Mouse (Mus musculus) spleen, postnatal 4 days (tissue): ENCODE data around the gene Slc6a21.
"Not testable (repeated sequence)": the region's sequence is repeated elsewhere in the genome, so short reads cannot be mapped to it uniquely, and the experiment has no call there.

Source experiments
- DNase-seq, 2 experiments: peaks; one replicate each; pipeline ENCODE4 v3.0.0; 2022; ENCODE audit warnings: low spot score in 2 of 2

Slc6a21 gene

GRCm38 (mm10) chr7:45255822-45256221 lies 21.5 kb upstream of the Slc6a21 start:
- not testable (repeated sequence) for DNase-seq

GRCm38 (mm10) chr7:45257063-45257840 lies 20.1 kb upstream of the Slc6a21 start:
- DNase-seq, result no peak

GRCm38 (mm10) chr7:45259281-45259680 lies 18.0 kb upstream of the Slc6a21 start:
- no peak for DNase-seq

DNA sequence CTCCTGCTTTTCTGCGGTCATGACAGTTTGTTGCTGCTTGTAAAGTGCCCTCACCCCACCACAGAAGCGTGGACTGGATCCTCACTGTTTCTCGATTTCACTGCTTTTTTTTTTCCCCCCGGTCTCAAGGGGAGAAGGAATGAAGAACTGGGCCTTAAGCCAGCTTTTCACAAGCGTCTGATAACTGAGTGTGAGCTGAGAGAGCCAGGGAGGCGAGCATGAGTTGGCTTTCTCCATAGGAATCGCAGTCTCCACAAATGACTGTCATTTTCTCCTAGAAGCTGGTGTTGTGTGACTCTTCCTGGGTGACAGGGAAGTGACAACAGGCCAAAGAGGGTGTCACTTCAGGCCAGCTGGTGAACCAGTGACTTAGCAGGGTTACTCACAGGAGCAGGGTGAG lies 15.0 kb upstream of the Slc6a21 start:
- no peak for DNase-seq

DNA sequence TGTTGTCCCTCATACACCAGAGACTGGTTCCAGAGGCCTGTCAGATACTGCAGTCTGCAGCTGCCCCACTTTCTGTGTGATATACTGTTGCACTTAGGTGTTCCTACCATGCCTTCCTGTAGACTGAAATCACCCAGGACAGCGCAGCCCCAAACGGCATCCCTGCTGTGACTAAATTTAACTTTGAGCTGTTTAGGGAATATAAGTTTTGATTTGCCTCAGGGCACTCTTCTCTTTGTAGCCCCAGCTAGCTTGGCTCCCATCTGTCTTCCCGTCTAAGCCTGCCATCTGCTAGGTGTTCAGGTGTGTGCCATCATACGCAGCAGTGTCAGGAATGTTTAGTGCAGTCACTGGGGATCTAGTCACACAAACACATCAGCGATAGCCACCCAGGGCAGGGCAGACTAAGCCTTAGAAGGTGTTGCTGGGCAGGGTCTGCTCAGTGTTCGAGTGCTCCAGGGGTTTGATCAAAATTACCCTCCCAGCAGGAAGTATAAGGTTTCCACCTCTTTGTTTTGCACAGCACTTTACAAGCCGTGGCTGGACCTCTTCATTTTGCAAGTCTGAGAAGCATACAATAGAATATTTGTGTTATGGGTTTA lies 14.2 kb upstream of the Slc6a21 start:
- no peak for DNase-seq

- DNase-seq, result no peak
Observed at GRCm38 (mm10) chr7:45264348-45264747, 13.0 kb upstream of the Slc6a21 start.

- DNase-seq, result no peak
Observed at GRCm38 (mm10) chr7:45265518-45265917, 11.8 kb upstream of the Slc6a21 start.

DNA sequence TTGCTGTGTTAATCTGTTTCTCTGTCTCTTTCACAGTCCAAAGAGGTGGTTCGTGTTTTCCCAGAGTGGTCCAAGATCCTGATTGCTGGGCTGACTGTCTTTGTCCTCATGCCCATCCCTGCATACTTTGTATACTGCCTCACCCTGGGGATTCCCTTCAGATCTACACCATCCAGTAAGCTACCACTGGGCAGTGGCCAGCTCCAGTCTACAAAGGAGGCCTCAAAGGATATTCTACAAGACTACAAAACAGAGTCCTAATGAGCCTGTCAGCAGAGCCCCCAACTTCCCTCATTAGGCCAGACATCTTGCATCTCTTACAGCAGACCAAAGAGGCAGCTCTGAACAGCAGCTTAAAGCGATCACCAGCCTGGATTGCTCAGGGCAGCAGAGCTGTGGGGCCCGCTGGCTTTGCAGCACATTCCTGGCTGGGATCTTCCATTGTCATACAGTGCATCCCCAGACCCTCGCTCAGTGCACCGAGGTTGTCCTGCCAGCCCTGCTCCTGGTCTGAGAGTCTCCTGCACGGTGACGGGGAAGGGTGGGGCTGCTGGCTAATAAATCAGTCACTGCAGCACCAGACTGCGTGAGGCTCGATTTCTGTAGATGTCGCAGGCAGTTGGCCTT lies 4.4 kb upstream of the Slc6a21 start:
- no peak for DNase-seq

- no peak for DNase-seq
Observed at GRCm38 (mm10) chr7:45273672-45274071, 3.6 kb upstream of the Slc6a21 start.

DNA sequence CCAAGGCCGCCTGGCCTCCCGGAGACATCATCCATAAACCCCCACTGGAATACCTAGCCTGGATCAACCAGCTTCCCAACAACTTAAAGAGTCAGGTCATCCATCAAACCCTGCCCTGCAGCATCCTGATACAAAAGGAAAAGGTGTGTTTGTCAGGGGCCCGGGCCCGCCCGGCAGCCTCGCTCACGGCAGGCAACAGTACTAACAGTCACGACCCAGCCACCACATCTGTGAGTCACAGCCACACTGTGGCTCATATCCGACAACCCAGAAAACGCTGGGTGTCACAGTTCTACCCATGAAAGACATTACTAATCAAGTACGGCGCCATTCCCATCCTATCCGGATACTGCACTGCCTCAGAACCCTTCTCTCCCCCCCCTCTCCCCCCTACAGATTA lies 9.2 kb downstream of the Slc6a21 start:
- no peak for DNase-seq

DNA sequence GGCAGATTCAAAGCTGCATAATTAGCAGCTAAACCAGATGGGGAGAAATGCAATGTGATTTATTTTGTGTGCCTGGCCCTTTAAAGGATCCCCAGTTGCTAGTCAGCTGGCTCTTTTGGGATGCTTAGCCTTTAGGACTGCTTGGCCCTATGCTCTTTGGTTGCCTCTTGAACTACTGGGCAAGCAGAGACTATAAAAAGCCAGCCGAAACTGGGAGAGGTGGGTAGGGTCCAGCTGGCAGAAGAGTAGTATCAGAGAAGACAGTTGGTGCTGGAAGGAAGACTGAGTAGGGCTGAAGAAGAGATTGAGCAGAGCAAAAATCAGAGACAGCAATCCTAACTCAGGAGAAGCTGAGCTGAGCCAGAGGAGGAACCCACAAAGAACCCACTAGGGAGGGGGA lies 19.3 kb downstream of the Slc6a21 start:
- DNase-seq, result no peak

DNA sequence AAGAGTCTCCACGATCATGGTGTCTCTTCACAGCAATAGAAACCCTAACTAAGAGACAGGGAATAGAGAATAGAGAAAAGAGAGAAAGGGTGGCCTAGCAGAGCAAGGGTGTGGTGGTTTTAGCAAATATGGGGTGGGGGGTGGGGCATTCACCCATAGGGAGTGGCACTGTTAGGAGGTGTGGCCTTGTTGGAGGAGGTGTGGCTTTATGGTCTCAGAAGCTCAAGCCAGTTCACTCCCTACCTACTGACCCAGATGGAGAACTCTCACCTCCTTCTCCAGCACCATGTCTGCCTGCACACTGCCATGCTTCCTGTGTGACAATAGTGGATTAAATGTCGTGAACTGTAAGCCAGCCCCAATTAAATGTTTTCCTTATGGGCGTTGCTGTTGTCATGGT lies 20.2 kb downstream of the Slc6a21 start:
- no peak for DNase-seq

DNA sequence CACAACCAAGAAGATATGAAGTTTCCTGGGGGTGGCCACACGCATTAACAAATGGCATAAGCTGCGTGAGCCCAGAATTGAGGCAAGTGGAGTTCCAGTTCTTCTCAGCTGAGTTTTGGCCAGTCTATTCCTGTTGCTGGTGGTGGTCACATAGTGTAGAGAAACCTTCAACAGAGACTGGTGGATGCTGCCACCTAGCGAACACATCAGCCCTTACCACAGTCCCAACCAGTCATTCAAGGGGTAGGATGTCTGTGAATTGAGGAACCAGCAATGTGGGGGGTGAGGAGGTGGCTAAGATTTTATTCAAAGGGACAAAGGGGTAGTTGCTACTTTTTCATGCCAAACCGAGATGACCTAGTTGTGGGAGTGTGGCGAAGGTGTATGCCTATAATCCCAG lies 22.4 kb downstream of the Slc6a21 start:
- DNase-seq, result peak in 1 of 2 experiments; percentile 58

GRCm38 (mm10) chr7:45300270-45300669 lies 23.0 kb downstream of the Slc6a21 start:
- DNase-seq, result no peak

DNA sequence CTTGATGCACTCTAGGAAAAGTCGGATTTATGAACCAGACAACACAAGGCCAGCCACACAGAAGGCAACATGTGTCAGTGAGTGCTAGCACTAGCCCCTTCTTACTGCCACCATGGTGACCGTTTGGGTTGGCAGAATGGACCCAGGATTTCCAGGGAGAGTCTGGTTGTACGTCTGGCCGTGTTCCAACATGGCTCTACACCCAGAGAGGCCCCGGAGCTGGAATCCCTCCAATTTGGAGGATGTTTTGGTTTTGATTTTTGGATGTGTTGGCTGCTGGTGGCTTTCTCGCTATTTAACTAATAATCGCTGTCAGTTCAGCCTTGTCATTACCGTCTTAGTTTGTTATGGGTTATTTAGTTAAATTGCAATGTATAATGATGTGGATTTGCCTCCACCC lies 25.3 kb downstream of the Slc6a21 start:
- DNase-seq, result no peak

DNA sequence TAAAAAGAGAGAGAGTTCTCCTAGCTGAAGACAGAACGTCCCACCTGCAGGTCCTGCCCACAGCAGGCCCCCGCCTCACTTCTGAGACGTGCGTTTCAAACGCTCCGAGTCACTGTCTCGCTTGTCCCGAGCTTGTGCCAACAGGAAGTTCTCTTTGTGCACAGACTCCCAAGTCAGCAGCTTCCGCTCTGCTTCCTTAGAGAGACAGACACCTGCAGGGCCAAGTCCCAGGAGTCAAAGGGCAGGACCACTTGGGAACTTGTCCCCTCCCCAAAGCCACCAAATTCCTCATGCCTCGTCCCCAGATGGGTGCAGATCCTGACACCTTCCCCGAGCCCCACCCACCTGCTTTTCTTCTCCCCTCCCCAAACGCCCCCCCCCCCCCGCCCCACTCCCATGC lies 27.6 kb downstream of the Slc6a21 start:
- no peak for DNase-seq

DNA sequence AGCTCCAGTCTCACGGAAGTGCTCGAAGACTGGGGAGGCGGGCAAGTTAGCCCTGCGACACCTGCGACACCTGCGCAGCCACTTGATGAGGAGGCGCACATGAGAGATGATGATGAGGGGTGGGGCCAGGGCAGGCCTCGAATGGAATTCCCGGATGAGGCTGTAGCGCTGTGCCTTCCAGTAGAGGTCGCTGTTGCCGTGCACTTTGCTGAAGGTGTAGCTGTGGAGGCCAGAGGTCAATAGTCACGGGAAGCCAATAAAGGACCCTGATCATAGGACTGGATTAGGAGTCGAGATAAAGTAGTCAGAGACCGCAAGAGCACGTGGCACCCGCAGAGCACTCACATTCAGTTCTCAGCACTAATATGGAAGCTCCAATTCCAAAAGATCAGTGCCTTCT lies 28.0 kb downstream of the Slc6a21 start:
- peak; percentile 60 to 83 for DNase-seq

GRCm38 (mm10) chr7:45308551-45309240 lies 31.4 kb downstream of the Slc6a21 start:
- no peak for DNase-seq

- DNase-seq, result peak; percentile 56 to 78
Observed at GRCm38 (mm10) chr7:45309455-45309854, 32.1 kb downstream of the Slc6a21 start.

DNA sequence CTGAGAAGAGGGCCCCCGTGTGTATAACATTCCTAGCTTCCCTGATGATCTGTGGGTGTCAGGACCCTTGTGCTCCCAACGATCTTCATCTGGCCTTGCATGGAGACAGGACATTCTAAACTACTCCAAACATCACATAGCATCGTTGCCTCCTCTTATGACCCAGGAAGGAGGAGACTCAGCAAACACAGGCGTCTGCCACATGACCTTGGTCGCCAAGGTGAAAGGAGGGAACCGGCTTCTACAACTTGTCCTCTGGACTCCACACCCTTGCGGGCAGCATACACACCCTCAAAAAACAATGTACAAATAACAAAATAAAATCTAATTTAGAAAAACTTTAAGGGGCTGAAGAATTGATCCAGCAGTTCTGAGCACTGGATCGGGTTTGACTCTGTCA lies 34.7 kb downstream of the Slc6a21 start:
- DNase-seq, result no peak

DNA sequence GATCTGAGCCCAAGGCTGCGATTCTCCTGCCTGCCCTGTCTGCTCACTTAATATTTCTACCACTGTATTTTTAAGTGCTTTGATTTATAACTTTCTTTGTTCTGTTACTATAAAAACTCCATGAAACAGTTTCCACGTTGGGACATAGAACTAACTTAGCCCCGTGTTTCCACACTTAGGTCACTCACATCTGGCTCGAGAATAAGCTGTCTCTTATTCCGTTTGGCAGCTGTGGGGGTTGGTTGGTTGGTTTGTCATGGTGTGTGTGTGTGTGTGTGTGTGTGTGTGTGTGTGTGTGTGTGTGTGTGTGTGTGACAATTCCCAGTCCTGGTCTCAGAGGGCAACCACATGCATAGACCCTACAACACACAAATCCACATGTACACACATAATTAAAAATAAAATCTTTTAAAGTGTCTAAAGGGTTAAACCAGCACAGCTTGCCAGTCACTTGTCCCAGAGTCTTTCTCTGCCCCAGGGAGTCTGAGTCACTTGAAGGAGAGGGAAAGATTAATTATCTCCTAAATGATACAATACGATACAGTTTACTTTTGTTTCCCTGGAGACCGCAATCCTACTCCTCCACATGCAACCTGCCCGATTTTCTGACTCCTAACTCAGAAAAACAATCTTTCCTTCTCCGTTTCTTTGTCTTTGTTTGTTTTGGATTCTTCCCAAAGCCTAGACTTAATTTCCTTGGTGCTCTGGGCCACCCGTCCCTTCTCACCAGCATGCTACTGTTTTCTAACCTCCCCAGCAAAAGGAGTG lies 35.6 kb downstream of the Slc6a21 start:
- DNase-seq, result no peak

- DNase-seq, result no peak
Observed at GRCm38 (mm10) chr7:45313495-45313894, 36.2 kb downstream of the Slc6a21 start.
